25 mouse cellular contexts compared by ENCODE assay signal in genomic region chr6:129316463-129316862, GRCm38 (mm10). TPM values are rescaled to one million over a fixed set of nuclear protein-coding genes. Genes with fewer than 3 reads are reported as not detected.
DNase-seq lines count a peak whose midpoint lies in the region; ATAC-seq and TF ChIP-seq lines count a peak whose summit lies in the region.
"Had no signal": no experiment of that assay in that cellular context is flagged by ENCODE, and none has a peak within 500 bp of the region (broad histone marks: within the 10 kb centered on the region; RNA-seq: fewer than 3 reads in every experiment).

No protein-coding gene starts in this region.

- no peak for TF ChIP-seq CTCF in MEL (IDR thresholded peaks at IDR 0.05 in 2 of 3, conservative IDR thresholded peaks at IDR 0.05 in 1 of 3; ENCODE audit: control insufficient read depth in 1 of 3, insufficient read depth in 1 of 3, low read depth in 2 of 3, low read length in 3 of 3, poor library complexity in 1 of 3, severe bottlenecking in 1 of 3)

- 69% methylated on average over 2 of the region's 2 CpGs for WGBS in macrophage (ENCODE audit: missing documents)
- 74% methylated on average over 2 of the region's 2 CpGs for WGBS in forebrain, embryonic 14.5 days

- H3K36me3 ChIP-seq in MEL (ENCODE audit: control insufficient read depth in 1 of 2, insufficient read depth in 2 of 2, low read length in 2 of 2) = peaks cover 0 to 14% of the 10 kb centered on the region in 2 experiments; a peak in 2 of 4 replicates
- no peaks in the 10 kb centered on the region for H3K36me3 ChIP-seq in macrophage (ENCODE audit: inconsistent target)
- H3K36me3 ChIP-seq in forebrain, embryonic 14.5 days (ENCODE audit: control insufficient read depth, insufficient read depth, low read length) = no peaks in the 10 kb centered on the region
- H3K36me3 ChIP-seq: embryonic facial prominence, embryonic 13.5 days; forebrain, embryonic 12.5 days; heart, embryonic 12.5 days; hindbrain, embryonic 15.5 days had no signal

- no peak overlapping the region for H3K4me2 ChIP-seq in forebrain, embryonic 14.5 days (ENCODE audit: low read length)
- H3K4me2 ChIP-seq: embryonic facial prominence, embryonic 13.5 days; forebrain, embryonic 12.5 days; heart, embryonic 12.5 days; hindbrain, embryonic 15.5 days had no signal

- no peak for TF ChIP-seq RAD21 in MEL (IDR thresholded peaks at IDR 0.05; ENCODE audit: low read depth, low read length)

- H3K27me3 ChIP-seq in MEL (ENCODE audit: control insufficient read depth in 1 of 2, insufficient read depth in 2 of 2, low read length in 2 of 2) = no peaks in the 10 kb centered on the region
- H3K27me3 ChIP-seq in forebrain, embryonic 14.5 days (replicated peaks; ENCODE audit: control insufficient read depth, insufficient read depth, low read length) = no peaks in the 10 kb centered on the region
- H3K27me3 ChIP-seq: embryonic facial prominence, embryonic 13.5 days; forebrain, embryonic 12.5 days; heart, embryonic 12.5 days; hindbrain, embryonic 15.5 days had no signal

- ATAC-seq in CD4-positive, CD25-positive, alpha-beta regulatory T cell, adult 4 months = peak; percentile 43
- peak; percentile 40; the same call in 1 of the 2 replicates for ATAC-seq in granulocyte monocyte progenitor cell, adult 5-6 weeks (replicated peaks; ENCODE audit: poor library complexity, severe bottlenecking)
- ATAC-seq in forebrain, embryonic 14.5 days = no peak
- ATAC-seq: forebrain, postnatal 0 days had no signal

- TF ChIP-seq POLR2A in MEL (IDR thresholded peaks at IDR 0.05; ENCODE audit: control insufficient read depth in 1 of 2, insufficient read depth in 1 of 2, low read depth in 1 of 2, low read length in 2 of 2, poor library complexity in 1 of 2) = no peak

- H3K4me1 ChIP-seq in MEL (ENCODE audit: control insufficient read depth in 1 of 2, insufficient read depth in 2 of 2, low read length in 2 of 2) = peaks cover 5 to 10% of the 10 kb centered on the region in 2 experiments
- H3K4me1 ChIP-seq in forebrain, embryonic 14.5 days (ENCODE audit: control insufficient read depth, insufficient read depth, low read length) = no peaks in the 10 kb centered on the region
- H3K4me1 ChIP-seq: embryonic facial prominence, embryonic 13.5 days; forebrain, embryonic 12.5 days; heart, embryonic 12.5 days; hindbrain, embryonic 15.5 days had no signal

- H3K79me2 ChIP-seq in MEL (ENCODE audit: control insufficient read depth, insufficient read depth, low read length, poor library complexity) = no peaks in the 10 kb centered on the region
- H3K79me2 ChIP-seq in macrophage (ENCODE audit: inconsistent target) = no peaks in the 10 kb centered on the region

- TF ChIP-seq EP300 in MEL (IDR thresholded peaks at IDR 0.05; ENCODE audit: low read depth in 1 of 2, low read length in 2 of 2) = no peak

- H3K27ac ChIP-seq in MEL (ENCODE audit: control insufficient read depth, low read depth, low read length) (peak overlapping the region; percentile 92), macrophage (peak overlapping the region; percentile 27; the same call in 1 of the 2 replicates)
- H3K27ac ChIP-seq in forebrain, embryonic 14.5 days (ENCODE audit: low read depth, low read length) = no peak overlapping the region
- H3K27ac ChIP-seq: embryonic facial prominence, embryonic 13.5 days; forebrain, embryonic 12.5 days; hindbrain, embryonic 15.5 days had no signal

- H3K9ac ChIP-seq in MEL (ENCODE audit: control insufficient read depth, low read depth, low read length, poor library complexity, severe bottlenecking) = peak overlapping the region; percentile 25; the same call in 1 of the 2 replicates
- H3K9ac ChIP-seq in forebrain, embryonic 14.5 days (ENCODE audit: low read length) = no peak overlapping the region
- H3K9ac ChIP-seq: embryonic facial prominence, embryonic 13.5 days; forebrain, embryonic 12.5 days; forebrain, postnatal 0 days; heart, embryonic 12.5 days; hindbrain, embryonic 15.5 days had no signal

- DNase-seq in MEL (ENCODE audit: low read depth, low spot score) = peak; percentile 16
- no peak for DNase-seq in urinary bladder, postnatal 10 days (ENCODE audit: low spot score)
- no peak for DNase-seq in ovary, postnatal 36 days (ENCODE audit: low spot score)
- no peak for DNase-seq in forebrain, embryonic 14.5 days (ENCODE audit: low spot score)
- DNase-seq: adrenal gland, adult 8-10 months; B cell, adult 2 months; cerebellum, adult 11-12 months; cerebellum, adult 9-10 months; cerebellum, postnatal 25 days; forebrain, postnatal 0 days; gastrocnemius, postnatal 14 days had no signal

- no peaks in the 10 kb centered on the region for H3K9me3 ChIP-seq in MEL (replicated peaks; ENCODE audit: insufficient read depth, low read length)
- no peaks in the 10 kb centered on the region for H3K9me3 ChIP-seq in forebrain, embryonic 14.5 days (replicated peaks; ENCODE audit: control insufficient read depth, low read length)
- H3K9me3 ChIP-seq: embryonic facial prominence, embryonic 13.5 days; forebrain, embryonic 12.5 days; heart, embryonic 12.5 days; hindbrain, embryonic 15.5 days had no signal

- peak overlapping the region in 1 of 2 experiments; percentile 33; a peak in 1 of 4 replicates for H3K4me3 ChIP-seq in MEL (ENCODE audit: control insufficient read depth in 1 of 2, insufficient read depth in 1 of 2, low read depth in 2 of 2, low read length in 2 of 2)
- no peak overlapping the region for H3K4me3 ChIP-seq in macrophage (ENCODE audit: inconsistent target)
- no peak overlapping the region for H3K4me3 ChIP-seq in forebrain, embryonic 14.5 days (ENCODE audit: low read depth, low read length)
- H3K4me3 ChIP-seq: embryonic facial prominence, embryonic 13.5 days; forebrain, embryonic 12.5 days; heart, embryonic 12.5 days; hindbrain, embryonic 15.5 days had no signal

TF ChIP-seq in MEL, 35 proteins besides CTCF, POLR2A, EP300 and RAD21:
- TF ChIP-seq JUND (IDR thresholded peaks at IDR 0.05; ENCODE audit: low read depth, low read length) = no peak
- no peak for TF ChIP-seq TBP (IDR thresholded peaks at IDR 0.05; ENCODE audit: low read depth, low read length)
- TF ChIP-seq POLR2AphosphoS2 (IDR thresholded peaks at IDR 0.05; ENCODE audit: low read length) = no peak
- no peak for TF ChIP-seq KAT2A (conservative IDR thresholded peaks at IDR 0.05; ENCODE audit: low read depth, low read length)
- no peak for TF ChIP-seq ZKSCAN1 (IDR thresholded peaks at IDR 0.05; ENCODE audit: low read depth, low read length)
- TF ChIP-seq ZMIZ1 (IDR thresholded peaks at IDR 0.05; ENCODE audit: low read depth, low read length) = no peak
- no peak for TF ChIP-seq GATA1 (IDR thresholded peaks at IDR 0.05; ENCODE audit: low read depth, low read length)
- no peak for TF ChIP-seq MAZ (IDR thresholded peaks at IDR 0.05; ENCODE audit: low read depth, low read length)
- no peak for TF ChIP-seq POLR2AphosphoS5 (IDR thresholded peaks at IDR 0.05; ENCODE audit: borderline replicate concordance, low read depth, low read length)
- TF ChIP-seq SIN3A (IDR thresholded peaks at IDR 0.05; ENCODE audit: low read length) = no peak
- no peak for TF ChIP-seq SMC3 (IDR thresholded peaks at IDR 0.05; ENCODE audit: low read depth, low read length)

RNA-seq across cellular contexts. Expression of gene 4922502D21Rik, which starts 15.1 kb away (rescaled TPM):
- not detected for polyA plus RNA-seq in CD4-positive, CD25-positive, alpha-beta regulatory T cell, adult 4 months (2017; shearing (Covaris generic))
- not detected in 2 replicates for total RNA-seq in MEL (2012; rRNA removed)
- polyA plus RNA-seq in MEL (2012; ENCODE audit: insufficient read depth in 1 of 2, insufficient read length in 2 of 2, low read depth in 1 of 2, low replicate concordance in 2 of 2, missing spikeins in 1 of 2) (not detected), macrophage (2018) (not detected in 3 replicates)
- total RNA-seq in granulocyte monocyte progenitor cell, adult 5-6 weeks (2014; fragmentation: Nextera tagmentation) = not detected in 2 replicates
- total RNA-seq in granulocyte monocyte progenitor cell, adult 5-6 weeks (2017) = 1.2 TPM in 1 of 2 replicates, not detected in the other
- total RNA-seq in macrophage (2018; cell fraction: chromatin; rRNA removed) = not detected
- not detected for total RNA-seq in macrophage (2018; cell fraction: cytosol; rRNA removed)
- total RNA-seq in macrophage (2018; cell fraction: nucleus; rRNA removed) = not detected
- polyA plus RNA-seq in forebrain, embryonic 14.5 days (2014; fragmentation: Nextera tagmentation; extraction: Ambion mirVana) = not detected in 2 replicates
- total RNA-seq: adrenal gland, adult 8-10 months; adrenal gland, postnatal 4 days; forebrain, postnatal 0 days; gastrocnemius, adult 18-20 months; gastrocnemius, postnatal 14 days; heart, adult 8-10 months; heart, postnatal 25 days had no signal
- polyA plus RNA-seq: forebrain, embryonic 12.5 days; forebrain, postnatal 0 days; heart, embryonic 12.5 days; heart, embryonic 16.5 days; hindbrain, embryonic 11.5 days; hindbrain, embryonic 15.5 days; intestine, embryonic 14.5 days had no signal

RNA-seq across cellular contexts. Expression of gene Clec12a, which starts 26.0 kb away (rescaled TPM):
- 1 to 10 TPM; 1.3 to 1.4 TPM for polyA plus RNA-seq in CD4-positive, CD25-positive, alpha-beta regulatory T cell, adult 4 months (2017; shearing (Covaris generic))
- total RNA-seq in MEL (2012; rRNA removed) = not detected in 2 replicates
- polyA plus RNA-seq in MEL (2012; ENCODE audit: insufficient read depth in 1 of 2, insufficient read length in 2 of 2, low read depth in 1 of 2, low replicate concordance in 2 of 2, missing spikeins in 1 of 2) = not detected
- 318 and 331 TPM in 2 replicates for total RNA-seq in granulocyte monocyte progenitor cell, adult 5-6 weeks (2014; fragmentation: Nextera tagmentation)
- 549 and 684 TPM in 2 replicates for total RNA-seq in granulocyte monocyte progenitor cell, adult 5-6 weeks (2017)
- 100 to 1,000 TPM; 102 to 395 (median 260) TPM for total RNA-seq in macrophage (2018; cell fraction: chromatin; rRNA removed)
- total RNA-seq in macrophage (2018; cell fraction: cytosol; rRNA removed) = 100 to 1,000 TPM; 169 to 278 (median 224) TPM
- total RNA-seq in macrophage (2018; cell fraction: nucleus; rRNA removed) = 100 to 1,000 TPM; 181 to 475 (median 341) TPM
- 168 to 417 TPM (median 176 TPM) in 3 replicates for polyA plus RNA-seq in macrophage (2018)
- 0.18 and 0.27 TPM in 2 replicates for polyA plus RNA-seq in forebrain, embryonic 14.5 days (2014; fragmentation: Nextera tagmentation; extraction: Ambion mirVana)

RNA-seq across cellular contexts. Expression of gene Cd69, which starts 41.2 kb away (rescaled TPM):
- polyA plus RNA-seq in CD4-positive, CD25-positive, alpha-beta regulatory T cell, adult 4 months (2017; shearing (Covaris generic)) = 100 to 1,000 TPM; 220 to 231 TPM
- total RNA-seq in MEL (2012; rRNA removed) = 0.26 TPM in 1 of 2 replicates, not detected in the other
- not detected for polyA plus RNA-seq in MEL (2012; ENCODE audit: insufficient read depth in 1 of 2, insufficient read length in 2 of 2, low read depth in 1 of 2, low replicate concordance in 2 of 2, missing spikeins in 1 of 2)
- total RNA-seq in granulocyte monocyte progenitor cell, adult 5-6 weeks (2014; fragmentation: Nextera tagmentation) = 60.9 and 69.3 TPM in 2 replicates
- 163 and 224 TPM in 2 replicates for total RNA-seq in granulocyte monocyte progenitor cell, adult 5-6 weeks (2017)
- total RNA-seq in macrophage (2018; cell fraction: chromatin; rRNA removed) = 100 to 1,000 TPM in 2 of 26 experiments, 10 to 100 TPM in 21, 1 to 10 TPM in 3; 1.2 to 161 (median 29.2) TPM
- total RNA-seq in macrophage (2018; cell fraction: cytosol; rRNA removed) = 100 to 1,000 TPM in 7 of 26 experiments, 10 to 100 TPM in 15, 1 to 10 TPM in 4; 2.5 to 178 (median 41.6) TPM
- total RNA-seq in macrophage (2018; cell fraction: nucleus; rRNA removed) = 100 to 1,000 TPM in 11 of 26 experiments, 10 to 100 TPM in 13, 1 to 10 TPM in 2; 3.7 to 210 (median 74.5) TPM
- 2.4 to 12.8 TPM (median 4.1 TPM) in 3 replicates for polyA plus RNA-seq in macrophage (2018)
- polyA plus RNA-seq in forebrain, embryonic 14.5 days (2014; fragmentation: Nextera tagmentation; extraction: Ambion mirVana) = not detected in 2 replicates
- total RNA-seq: forebrain, postnatal 0 days; gastrocnemius, postnatal 14 days had no signal
- polyA plus RNA-seq: embryonic facial prominence, embryonic 13.5 days; forebrain, embryonic 12.5 days; heart, embryonic 12.5 days; hindbrain, embryonic 15.5 days had no signal

Comparison
In these comparisons a context has a peak if more than half of its experiments do, and no peak if none do; other contexts are left out.
1. RNA of gene Clec12a, which starts 26.0 kb away (polyA plus RNA-seq): 168 to 417 TPM in macrophage; 1.3 to 1.4 TPM in CD4-positive, CD25-positive, alpha-beta regulatory T cell, adult 4 months, 0.18 to 0.27 TPM in forebrain, embryonic 14.5 days and not detected in MEL; every median in the first group is over 10 times any median in the second.
2. RNA of gene Cd69, which starts 41.2 kb away (polyA plus RNA-seq): 220 to 231 TPM in CD4-positive, CD25-positive, alpha-beta regulatory T cell, adult 4 months; 2.4 to 12.8 TPM in macrophage, not detected in MEL and not detected in forebrain, embryonic 14.5 days; every median in the first group is over 10 times any median in the second.